Mouse (Mus musculus) adrenal gland, postnatal 14 days (tissue): ENCODE data around the gene Tlr13. TPM values are rescaled to one million over a fixed set of nuclear protein-coding genes. Genes with fewer than 3 reads are reported as not detected.
A peak's percentile ranks its signal among the peaks of the same experiment; 100 is the strongest.
"Not testable (repeated sequence)": the region's sequence is repeated elsewhere in the genome, so short reads cannot be mapped to it uniquely, and the experiment has no call there.

ENCODE experiments used
- DNase-seq: peaks from one replicate; pipeline ENCODE4 v3.0.0; 2021; ENCODE audit warnings: mixed read lengths
- total RNA-seq: library from RNA; stranded (reverse); gene quantifications from 2 replicates; pipeline ENCODE4 v1.2.3, GENCODE M21; 2021

Tlr13 gene
- total RNA-seq, 1 experiment from 2014 or later, result 1.1 TPM

GRCm38 (mm10) chrX:106186713-106187649 lies 44.0 kb downstream of the Tlr13 start, which contains the start of gene Pgk1:
Gene Pgk1, plus strand, starts transcription at chrX:106187100.
- DNase-seq, result peak; percentile 92

GRCm38 (mm10) chrX:106187737-106188136 lies 44.7 kb downstream of the Tlr13 start:
- peak; percentile 56 for DNase-seq

DNA sequence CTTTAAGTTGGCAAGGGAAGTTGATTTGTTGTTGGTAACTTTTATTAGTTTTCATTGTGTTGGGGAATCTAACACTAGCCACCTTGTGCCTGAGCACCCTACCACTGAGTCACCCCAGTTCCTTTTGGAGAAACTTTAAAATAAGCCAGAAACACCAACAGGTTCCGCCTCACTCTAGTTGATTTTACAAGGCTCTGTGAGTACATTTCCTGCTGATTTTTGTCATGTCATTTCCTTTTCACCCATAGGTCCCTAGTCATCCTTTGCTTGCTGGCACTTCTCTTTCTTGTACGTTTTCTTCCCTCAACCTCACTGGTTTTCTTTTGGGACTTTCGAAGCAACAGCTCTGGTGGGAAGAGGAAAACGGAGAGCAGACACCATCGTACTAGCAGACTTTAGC lies 46.4 kb downstream of the Tlr13 start:
- DNase-seq, result no peak

DNA sequence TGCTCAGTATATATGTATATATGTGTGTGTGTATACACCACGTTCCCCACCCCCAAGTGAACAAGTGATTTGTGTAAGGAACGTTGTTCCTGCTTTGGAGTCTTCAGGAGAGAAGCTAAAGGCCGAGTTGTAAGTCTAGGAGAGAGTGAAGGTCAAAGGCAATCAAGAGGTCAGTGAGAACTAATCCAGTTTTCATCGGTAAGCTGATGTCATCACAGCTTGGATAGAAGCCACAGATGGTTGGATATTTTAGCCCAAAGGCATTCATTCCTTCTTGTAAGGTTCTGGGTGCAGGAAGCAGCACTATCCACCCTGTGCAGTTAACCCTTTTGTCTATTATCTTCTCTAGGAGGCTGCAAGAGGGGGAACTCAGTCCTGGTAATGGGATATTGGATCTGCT lies 47.1 kb downstream of the Tlr13 start:
- DNase-seq, result no peak

DNA sequence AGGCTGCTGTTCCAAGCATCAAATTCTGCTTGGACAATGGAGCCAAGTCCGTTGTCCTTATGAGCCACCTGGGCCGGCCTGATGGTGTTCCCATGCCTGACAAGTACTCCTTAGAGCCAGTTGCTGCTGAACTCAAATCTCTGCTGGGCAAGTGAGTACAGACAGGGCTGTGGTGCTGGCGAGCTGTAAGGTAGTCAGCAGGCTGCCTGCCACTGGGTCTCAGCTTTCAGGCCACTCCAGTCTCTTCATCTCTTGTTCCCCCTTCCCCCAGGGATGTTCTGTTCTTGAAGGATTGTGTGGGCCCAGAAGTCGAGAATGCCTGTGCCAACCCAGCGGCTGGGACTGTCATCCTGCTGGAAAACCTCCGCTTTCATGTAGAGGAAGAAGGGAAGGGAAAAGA lies 51.4 kb downstream of the Tlr13 start:
- DNase-seq, result not testable (repeated sequence)

- DNase-seq, result no peak
These were observed 54.3 kb downstream of the Tlr13 start for GRCm38 (mm10) chrX:106197308-106197707.

GRCm38 (mm10) chrX:106198904-106199303 lies 55.9 kb downstream of the Tlr13 start:
- DNase-seq, result no peak

- DNase-seq, result no peak
These were observed 66.1 kb downstream of the Tlr13 start for GRCm38 (mm10) chrX:106209100-106209499.

Other genes starting within 250 kb of the Tlr13 start
- gene Atrx, start 213.8 kb upstream of the Tlr13 start, total RNA-seq, result 115 and 125 TPM in 2 replicates
- gene Magt1, start 131.3 kb upstream of the Tlr13 start, total RNA-seq, result 58.0 and 59.5 TPM in 2 replicates
- gene Cox7b, start 127.5 kb upstream of the Tlr13 start, total RNA-seq, result 824 and 885 TPM in 2 replicates
- gene Atp7a, start 115.9 kb upstream of the Tlr13 start, total RNA-seq, result 30.0 and 31.6 TPM in 2 replicates
- gene Pgk1, start 43.9 kb downstream of the Tlr13 start, total RNA-seq, result 400 and 401 TPM in 2 replicates
- gene Taf9b, start 78.0 kb downstream of the Tlr13 start, total RNA-seq, result 17.6 and 17.7 TPM in 2 replicates
- not detected in 2 replicates for gene Fnd3c2, start 112.2 kb downstream of the Tlr13 start, total RNA-seq